Mouse (Mus musculus): Measurements from ENCODE around the gene A630023A22Rik.

The A630023A22Rik gene

DNA sequence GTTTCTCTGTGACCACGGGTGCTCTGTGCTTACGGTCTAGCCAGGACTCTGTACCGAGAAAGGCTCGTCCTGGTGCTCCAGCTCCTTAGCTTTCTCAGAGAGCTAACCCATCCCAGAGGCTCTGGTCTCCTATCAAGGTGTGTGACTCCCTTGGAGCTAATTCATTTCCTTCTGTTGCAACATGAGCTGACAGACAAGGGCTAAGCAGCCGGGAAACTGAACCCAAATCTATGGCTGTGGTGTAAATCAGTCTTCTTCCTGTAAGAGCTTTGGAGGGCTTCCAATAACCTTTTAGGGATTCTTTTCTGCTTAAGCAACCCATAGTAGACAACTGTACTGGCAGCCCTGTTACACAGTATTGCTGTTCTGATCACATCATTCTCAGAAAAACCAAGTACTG is at the start of gene A630023A22Rik:
Gene A630023A22Rik, minus strand, starts transcription at position 154 of the 400 bp plus-strand sequence.
- DNase-seq (ENCODE audit: low spot score in 2 of 2), result no peak

DNA sequence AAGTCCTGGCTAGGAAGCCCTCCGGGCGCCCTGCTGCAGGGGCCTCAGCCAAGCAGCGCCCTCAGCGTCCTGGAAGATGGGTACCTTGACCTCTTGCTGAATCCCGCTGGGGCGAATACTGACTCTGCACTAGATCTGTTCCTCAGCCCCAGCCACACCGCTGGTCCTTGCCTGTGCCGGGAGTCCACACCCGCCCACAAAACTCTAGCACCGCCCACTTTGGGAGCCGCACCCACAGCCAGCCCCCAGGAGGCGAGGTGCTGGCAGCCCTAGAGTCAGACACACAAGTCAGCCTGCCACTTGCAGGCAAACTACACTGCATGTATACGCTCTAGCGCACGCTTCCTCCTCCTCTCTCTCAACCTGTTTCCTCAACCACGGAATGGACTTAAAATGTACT is 49.8 kb upstream of the A630023A22Rik start, which contains the start of gene Npy4r:
Gene Npy4r, minus strand, starts transcription at position 148 of the 400 bp plus-strand sequence.
- DNase-seq (ENCODE audit: low spot score in 2 of 2), result peak; percentile 4 to 10

DNA sequence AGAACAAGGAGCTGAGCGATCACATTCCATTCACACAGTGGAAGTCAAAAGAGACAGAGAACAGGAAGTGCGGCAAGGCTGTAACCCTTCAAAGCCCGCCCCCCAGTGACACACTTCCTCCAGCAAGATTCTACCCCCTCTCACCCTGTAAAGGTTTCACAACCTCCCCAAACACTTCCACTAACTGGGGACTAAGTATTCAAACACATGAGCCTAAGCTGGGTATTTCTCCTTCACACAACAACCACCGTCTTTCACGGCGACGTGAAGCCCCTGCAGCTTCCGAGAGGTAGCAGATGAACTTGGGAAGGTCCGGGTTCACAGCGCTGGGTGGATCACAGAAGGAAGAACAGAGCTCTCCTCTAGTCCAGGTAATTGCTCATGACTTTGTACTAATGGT is 40.4 kb upstream of the A630023A22Rik start:
- no peak for DNase-seq (ENCODE audit: low spot score in 2 of 2)

DNA sequence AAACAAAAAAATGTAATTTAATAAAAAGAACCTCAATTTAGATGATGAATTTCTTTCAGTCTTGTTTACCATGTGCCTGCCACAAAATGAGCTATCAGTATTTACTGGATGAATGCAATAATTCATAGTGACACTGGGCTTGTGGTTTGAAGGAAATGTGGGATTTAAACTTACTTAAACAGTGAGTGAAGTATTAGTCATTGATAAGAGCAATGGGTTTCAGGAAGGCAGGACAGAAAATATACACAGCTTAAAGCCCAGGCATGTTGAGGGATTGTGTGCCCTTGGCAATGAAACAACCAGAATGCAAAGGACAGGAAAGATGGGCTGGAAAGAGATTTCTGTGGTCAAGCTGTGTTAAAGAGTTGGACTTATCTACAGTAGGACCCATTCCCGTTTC is 39.8 kb upstream of the A630023A22Rik start:
- DNase-seq (ENCODE audit: low spot score in 2 of 2), result no peak

DNA sequence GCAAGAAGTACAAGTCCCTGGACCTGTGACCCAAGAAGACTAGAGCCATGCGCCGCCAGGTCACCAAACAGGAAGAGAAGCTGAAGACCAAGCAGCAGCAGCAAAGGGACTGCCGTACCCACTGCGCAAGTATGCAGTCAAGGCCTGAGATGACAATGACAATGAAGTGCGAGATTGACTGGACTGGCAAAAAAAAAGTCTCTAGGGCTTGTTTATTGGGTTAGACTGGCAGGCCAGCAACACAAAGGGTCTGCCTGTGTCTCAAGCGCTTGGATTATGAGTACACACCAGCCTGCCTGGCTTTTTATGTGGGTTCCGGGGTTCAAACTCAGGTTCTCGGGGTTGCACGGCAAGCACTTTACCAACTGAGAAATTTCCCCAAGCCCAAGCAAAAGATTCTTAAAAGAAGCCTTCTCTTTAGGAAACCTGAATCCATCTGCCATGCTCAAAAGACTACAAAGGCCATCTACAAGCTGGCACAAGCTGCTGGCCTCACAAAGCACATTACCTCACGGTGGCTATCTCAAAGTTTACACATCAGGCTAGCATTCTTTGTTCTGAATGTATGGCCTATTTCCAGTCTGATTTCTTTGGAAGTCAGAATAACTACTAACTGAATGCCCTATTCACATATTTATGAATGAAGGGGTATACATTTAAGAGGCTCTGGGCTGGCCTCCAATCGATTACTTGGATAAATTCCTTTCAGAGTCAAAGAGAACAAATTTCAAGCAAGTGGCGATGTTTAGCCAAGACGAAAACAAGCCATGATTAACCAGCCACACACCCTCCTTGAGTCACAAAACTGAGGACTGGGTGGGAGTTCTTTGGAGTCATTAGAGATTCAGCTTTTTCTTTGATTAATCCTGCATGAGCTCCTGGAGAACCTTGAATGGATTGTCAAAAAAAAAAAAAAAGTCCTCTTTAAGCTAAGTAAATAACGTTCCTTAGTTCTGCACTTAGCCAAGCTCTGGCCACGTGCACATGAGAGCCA is 37.4 kb upstream of the A630023A22Rik start:
- DNase-seq (ENCODE audit: low spot score in 2 of 2), result no peak

DNA sequence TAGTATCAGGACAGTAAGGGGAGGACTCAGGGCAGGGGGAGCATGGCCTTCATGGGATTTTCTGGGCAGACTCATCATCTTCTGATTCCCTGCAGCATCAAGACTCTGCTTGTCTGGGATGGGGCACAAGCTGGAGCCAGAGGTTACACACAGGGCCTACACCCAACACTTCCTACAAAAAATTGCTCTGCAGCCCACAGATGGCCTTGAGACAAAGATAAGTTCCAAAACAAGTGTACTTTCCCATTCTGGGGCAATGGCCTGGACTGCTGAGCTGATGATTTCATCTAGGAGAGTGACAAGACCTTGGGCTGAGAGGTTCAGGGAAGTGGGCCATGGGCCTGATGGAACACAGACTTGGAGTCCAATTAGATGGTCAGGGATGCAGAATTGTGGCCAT is 32.8 kb upstream of the A630023A22Rik start:
- no peak for DNase-seq (ENCODE audit: low spot score in 2 of 2)

DNA sequence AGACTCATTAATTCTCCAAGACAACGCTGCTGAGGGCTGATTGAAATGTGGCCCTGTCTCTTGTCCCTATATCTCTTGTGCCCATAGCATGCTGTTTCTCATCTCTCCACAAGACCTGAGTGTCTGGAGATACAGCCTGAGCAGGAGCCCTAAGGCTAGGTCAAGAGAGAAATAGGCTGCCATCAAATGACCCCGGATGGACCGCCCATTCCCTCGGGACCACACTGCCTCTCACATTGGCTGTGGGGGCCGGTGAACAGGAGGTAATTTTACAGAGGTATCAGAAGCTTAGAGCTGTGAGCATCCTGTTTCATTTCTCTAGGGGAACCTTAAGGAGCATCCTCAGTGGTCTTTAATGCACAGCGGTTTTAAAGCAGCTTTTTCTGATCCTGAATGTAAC is 28.7 kb upstream of the A630023A22Rik start:
- no peak for DNase-seq (ENCODE audit: low spot score in 2 of 2)

DNA sequence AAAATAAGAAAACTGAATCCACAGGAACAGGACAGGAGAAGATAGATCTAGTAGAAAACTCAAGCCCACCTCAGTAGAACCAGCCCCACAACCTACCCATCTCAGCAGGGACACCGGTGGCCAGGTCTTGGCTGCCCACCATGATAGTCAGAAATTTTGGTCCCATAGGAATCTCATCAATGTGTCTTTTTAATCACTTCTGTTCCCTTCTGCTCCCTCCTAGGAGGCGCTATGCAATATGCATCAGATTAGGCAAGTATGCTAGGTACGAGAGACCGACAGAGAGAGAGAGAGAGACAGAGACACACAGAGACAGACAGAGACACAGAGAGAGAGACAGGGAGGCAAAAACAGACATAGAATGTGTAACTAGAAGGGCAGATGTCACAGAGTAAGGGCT is 19.1 kb upstream of the A630023A22Rik start:
- no peak for DNase-seq (ENCODE audit: low spot score in 2 of 2)

DNA sequence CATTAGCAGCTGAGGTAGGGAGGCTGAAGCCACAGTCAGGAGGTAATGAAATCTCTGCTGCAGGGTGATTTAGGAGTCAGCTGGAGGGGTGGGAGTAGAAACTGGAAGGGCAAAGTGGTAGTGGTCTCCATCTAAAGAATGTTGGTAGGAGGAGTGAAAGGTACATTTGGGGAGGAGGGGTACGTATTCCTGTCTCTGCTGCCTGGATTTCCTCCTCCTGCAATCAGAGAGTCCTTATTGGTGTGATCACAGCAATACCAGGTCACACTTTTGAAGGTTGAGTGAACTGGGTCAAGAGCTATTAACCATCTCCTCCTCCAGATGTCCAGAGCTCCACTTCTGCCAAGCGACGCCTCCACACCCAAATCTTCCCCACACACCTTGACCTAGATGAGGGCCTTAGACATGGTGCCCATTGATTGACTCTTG is 18.4 kb upstream of the A630023A22Rik start:
- no peak for DNase-seq (ENCODE audit: low spot score in 2 of 2)

DNA sequence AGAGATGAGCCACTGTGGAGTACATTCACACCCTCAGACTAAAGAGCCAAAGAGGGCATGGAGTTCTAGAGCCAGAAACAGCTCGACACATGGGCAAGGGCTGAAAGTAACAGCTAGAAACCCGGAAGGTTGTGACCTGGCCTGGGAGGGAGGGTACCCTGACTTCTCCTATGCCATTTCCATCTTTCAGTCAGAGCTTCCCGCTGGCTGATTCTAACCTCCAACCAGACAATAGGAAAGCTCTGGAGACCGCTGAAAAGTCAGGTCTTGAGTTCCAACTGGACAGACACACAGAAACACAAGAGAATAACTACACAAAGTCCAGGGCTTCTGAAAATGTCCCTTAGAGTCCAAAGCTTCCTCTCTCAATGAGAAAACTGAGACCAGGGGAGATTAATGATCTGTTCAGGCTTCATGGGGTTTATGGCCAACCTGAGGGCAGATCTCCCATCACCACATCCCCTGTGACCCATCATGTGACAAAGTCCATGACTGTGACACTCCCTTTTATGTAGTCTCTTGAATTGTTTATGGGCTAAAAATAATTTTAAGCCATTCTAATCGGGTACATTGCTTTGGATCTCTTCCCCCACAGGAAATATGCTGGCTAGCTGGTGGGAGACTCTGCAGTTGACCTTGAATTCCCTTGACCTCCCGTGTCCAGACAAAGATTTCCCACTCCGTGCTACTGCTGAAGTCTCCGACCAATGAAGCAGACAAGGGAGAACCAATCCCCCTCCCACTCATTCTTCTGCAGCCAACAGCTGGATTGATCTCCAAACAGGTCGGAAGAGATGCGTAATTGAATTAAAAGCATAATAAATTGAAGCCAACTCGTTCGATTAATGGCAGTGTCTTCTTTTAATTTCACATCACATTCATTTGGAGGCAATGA is 17.7 kb upstream of the A630023A22Rik start:
- DNase-seq (ENCODE audit: low spot score in 2 of 2), result no peak

DNA sequence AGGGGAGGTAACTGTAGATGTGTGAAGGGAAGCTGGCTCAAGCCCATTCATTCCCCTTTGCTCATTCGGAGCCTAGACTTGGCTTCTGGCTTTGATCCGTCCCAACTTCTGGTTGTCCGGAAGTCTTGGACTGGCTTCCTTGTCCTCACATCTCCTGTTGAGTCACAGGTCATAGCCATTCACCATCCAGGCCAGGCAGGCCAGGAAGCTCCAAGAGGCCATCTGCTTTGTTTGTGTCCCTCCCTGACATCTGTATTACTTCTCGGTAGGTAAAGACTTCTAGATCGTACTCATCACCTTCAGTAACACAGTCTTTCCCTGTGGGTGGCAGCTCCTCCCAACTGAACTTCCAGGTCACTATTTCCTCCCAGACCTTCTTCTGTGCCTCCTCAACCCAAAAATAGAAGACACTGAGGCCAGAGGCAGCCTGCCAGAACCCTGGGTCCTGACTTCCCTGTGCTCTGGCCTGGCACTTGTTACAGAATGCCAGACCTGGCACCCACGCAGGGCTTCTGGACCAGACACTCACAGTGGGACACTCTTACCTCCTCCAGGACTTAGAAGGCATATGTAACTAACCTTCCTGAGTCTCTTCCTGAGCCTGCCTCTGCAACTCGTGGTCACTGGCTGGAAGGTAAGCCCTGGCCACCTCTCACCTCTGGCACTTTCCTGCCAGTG is 16.6 kb upstream of the A630023A22Rik start:
- no peak for DNase-seq (ENCODE audit: low spot score in 2 of 2)

DNA sequence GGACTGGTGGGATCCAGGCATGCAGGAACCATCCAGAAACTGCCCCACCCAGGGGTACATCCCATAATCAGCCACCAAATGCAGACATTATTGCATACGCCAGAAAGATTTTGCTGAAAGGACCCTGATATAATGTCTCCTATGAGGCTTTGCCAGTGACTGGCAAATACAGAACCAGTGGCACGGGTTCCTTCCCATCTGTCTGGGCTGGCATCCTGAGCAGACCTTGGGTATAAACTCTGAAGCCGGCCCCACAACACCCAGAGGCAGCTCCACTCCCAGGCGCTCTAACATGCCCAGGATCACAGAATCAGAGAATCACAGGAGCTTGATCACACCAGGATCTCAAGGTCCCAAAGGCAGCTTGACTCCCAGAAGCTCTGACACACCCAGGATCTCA is 11.8 kb upstream of the A630023A22Rik start:
- no peak for DNase-seq (ENCODE audit: low spot score in 2 of 2)

DNA sequence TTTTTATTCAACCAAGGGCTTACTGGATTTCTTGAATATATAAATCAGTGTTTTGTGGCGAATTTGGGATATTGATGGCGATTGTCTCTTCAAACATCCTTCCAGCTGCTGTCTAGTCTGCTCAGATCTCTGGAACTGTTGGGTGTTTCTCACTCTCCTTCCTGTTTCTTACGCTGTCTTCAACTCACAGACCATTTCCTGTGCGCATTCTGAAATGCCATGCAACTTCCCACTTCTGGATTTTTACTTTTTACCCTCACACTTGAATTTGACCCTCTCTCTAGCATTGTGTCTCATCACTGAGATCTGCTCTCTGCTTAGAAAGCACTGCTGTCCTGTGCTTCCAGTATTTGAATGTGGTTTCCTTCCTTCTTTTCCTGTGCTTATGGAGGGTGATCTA is 5.0 kb upstream of the A630023A22Rik start:
- DNase-seq (ENCODE audit: low spot score in 2 of 2), result no peak

DNA sequence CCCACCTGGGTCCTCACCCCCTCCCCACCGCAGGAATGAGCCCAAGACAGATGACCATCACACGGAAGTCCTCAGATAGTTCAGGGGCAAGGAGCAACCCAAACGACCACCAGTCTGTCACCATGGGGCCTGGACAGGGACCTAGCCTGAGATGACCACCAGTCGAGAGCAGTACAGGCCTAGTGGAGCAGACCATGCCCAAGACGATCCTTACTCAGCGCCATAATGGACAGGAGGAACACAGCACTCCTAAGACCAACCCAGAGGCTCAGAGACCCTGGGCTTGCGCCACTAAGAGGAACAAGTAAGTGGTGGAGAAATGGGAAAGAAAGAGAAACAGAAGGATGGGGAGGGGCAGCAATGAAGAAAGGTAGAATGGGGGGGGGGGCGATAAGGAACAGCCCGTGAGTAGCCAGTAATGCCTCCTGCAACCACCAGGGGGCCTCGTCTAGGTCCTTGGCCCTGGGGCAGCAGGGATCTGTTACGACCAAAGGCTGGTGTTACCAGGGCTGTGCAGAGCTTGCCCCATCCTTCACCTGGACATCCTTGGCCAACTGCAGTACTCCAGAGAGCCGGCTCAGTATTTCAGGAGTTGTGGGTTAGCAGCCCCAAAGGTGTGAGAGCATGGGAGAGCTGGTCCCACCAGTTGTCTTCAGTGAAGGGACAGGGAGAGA is 4.0 kb upstream of the A630023A22Rik start:
- no peak for DNase-seq (ENCODE audit: low spot score in 2 of 2)

DNA sequence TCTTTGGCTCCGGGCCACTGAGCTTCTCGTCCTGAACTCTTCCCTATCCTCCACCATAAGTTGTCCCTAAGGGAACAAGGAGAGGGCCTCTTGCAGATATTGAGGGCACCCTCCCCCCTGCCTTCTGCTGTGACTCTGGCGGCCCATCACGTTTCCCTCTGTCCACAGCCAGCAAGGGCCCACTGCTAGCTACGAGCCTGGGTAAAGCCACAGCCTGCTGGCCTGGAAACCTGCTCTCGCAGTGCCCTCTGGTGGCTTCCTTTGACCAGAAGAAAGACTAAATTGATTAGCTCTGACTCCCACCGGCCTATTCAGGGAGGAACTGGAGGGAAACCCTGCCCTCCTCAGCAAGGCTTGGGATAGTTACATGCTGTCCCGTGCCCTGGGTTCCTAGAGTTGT is 2.3 kb upstream of the A630023A22Rik start:
- DNase-seq (ENCODE audit: low spot score in 2 of 2), result peak; percentile 48 to 64

DNA sequence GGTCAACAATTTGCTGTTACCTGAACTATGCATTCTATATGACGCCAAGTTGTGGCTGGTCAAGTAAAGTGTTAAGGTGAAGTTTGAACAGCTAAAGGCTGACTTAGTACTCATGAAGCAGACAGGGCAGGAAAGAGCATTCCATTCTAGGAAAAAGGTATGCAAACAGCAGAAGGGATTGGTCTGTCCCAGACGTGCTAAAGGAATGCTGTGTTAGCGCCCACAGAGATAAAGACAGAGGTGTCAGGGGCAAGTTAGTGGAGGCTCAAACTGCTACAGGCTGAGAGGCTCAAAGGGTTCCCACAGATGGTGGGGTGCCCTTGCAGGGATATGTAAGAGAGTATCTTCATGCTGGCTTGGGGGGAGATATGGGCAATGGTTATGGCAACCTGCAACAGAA is 1.3 kb upstream of the A630023A22Rik start:
- DNase-seq (ENCODE audit: low spot score in 2 of 2), result no peak

DNA sequence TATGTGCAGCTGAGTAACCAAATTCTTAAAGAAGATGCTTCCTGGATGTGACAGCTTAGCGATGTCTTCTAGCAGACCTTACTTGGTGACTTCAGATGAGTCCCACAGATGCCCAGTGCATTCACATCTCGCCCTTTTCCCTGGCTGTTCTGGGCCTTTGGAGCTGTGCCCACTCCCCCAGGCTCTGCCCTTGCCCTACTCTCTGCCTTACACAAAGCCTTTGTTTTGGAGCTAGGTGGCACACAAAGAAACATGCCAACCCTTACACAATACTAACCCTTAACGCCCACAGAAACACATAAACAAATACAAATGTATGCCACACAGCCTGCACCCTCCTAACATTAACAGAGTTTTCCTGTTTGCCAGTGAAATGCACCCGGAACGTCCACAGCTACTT is 6.4 kb downstream of the A630023A22Rik start:
- DNase-seq (ENCODE audit: low spot score in 2 of 2), result no peak

DNA sequence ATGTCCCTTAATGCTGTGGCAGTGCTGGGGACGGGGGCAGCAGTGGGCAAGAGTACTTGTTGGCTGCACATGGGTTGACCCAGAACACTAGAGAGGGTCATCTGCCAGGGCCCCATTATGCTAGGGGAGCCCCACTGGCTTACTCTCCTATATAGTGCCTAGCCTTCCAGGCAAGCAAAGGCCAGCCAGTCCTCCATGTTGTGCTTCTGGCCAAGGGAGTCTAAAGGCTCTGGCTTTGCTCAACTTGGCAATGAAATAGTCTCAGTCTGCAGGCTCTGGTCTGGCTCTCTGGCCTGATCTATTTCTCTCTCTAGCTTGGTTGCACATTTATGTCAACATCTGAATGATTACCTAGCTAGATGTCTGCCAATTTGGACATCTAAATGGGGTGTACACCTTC is 9.7 kb downstream of the A630023A22Rik start:
- DNase-seq (ENCODE audit: low spot score in 2 of 2), result no peak

DNA sequence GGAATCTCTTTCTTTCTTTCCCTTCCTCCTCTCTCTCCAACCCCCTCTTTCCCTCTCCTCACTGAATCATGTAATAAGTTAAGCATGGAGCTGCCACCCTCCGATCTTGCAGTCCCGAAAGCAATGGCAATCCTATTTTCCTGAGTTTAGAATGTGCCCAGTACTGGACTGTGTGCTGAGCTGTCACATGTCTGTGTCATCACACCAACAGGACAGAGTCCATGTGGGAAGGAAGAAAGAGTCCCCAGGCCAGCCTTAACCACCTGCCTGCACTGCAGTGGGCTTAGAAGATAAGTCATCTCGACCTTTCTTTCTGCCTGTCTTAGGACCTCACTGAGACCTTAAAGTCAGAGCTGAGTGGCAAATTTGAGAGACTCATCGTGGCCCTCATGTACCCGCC is 11.1 kb downstream of the A630023A22Rik start:
- no peak for DNase-seq (ENCODE audit: low spot score in 2 of 2)

DNA sequence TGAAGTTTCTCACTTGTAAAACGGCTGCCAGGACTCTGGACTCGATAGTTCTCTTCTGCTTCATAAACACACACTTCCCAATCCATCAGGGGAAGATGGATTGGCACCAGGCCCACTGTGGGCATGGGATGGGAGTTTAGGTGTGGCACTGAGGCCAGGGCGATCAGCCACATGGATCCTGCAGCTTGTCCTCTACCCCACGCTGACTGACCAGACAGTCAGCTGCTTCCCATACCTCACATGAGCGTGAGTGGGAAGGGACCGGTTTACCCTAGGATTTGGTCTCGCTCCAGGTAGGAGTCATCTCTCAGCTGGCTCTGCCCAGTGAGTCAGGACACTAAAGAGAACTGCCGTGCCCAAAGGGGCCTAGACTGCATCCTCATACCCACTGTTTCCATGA is 12.8 kb downstream of the A630023A22Rik start:
- DNase-seq (ENCODE audit: low spot score in 2 of 2), result no peak

DNA sequence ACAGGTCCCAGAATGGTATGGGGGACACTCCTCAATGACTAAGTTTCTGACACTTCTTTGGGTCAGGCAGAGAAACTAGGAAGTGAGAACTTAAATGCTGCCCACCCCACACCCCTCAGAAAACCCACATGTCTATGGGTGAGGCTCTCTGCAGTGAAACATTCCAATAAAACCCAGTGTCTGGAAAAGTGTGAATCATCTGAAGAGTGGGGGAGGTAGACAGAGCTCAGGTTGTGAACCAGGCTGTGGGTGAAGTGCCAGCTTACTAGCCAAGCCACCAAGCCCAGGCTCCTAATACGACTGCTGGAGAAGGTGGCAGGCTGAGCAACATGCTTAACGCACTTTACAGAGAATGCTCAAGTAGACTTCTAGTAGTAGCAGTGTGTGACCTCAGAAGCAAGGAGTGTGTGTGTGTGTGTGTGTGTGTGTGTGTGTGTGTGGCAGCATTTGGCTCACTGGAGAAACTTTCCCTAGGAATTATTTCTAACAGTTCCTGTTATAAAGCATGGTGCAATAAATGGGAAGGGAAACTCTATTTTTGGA is 14.6 kb downstream of the A630023A22Rik start:
- DNase-seq (ENCODE audit: low spot score in 2 of 2), result no peak
